Mouse (Mus musculus): ENCODE measurements around the gene Tmem159.

DNA sequence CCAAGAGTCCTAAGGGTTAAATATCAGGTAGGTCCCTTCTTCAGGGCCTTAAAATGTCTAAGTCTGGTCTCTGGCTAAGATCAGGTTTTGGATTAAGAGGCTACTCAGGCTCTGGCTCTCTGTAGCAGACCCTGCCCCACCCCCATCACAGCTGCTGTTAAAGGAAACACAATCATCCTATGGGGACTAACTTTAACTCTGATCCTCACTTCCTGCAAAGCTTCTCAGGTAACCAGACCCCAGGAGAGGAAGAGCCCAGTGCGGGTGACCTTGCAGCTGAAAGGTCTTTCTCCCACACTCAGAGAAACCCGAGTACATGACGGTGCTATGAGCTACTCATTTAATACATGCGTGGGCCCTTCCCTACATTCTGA is 25.5 kb downstream of the Tmem159 start:
- TF ChIP-seq CTCF (IDR thresholded peaks at IDR 0.05; ENCODE audit: control insufficient read depth, insufficient read depth, insufficient replicate concordance, low read depth, low read length) (no peak), POLR2A (IDR thresholded peaks at IDR 0.05; ENCODE audit: control insufficient read depth, low read depth, low read length) (no peak)
